ENCODE assay signal across 11 mouse cellular contexts in genomic region chr19:44564006-44564405, GRCm38 (mm10). TPM values are rescaled to one million over a fixed set of nuclear protein-coding genes. Genes with fewer than 3 reads are reported as not detected.
A peak's percentile ranks its signal among the peaks of the same experiment; 100 is the strongest.
DNase-seq lines count a peak whose midpoint lies in the region; ATAC-seq and TF ChIP-seq lines count a peak whose summit lies in the region.
"Had no signal": no experiment of that assay in that cellular context is flagged by ENCODE, and none has a peak within 500 bp of the region (broad histone marks: within the 10 kb centered on the region; RNA-seq: fewer than 3 reads in every experiment).

No protein-coding gene starts in this region.

- WGBS in heart, embryonic 15.5 days = 91% methylated on average over 14 of the region's 14 CpGs
- WGBS in forebrain, embryonic 15.5 days = 91% methylated on average over 14 of the region's 14 CpGs
- WGBS in liver, embryonic 12.5 days (ENCODE audit: insufficient replicate concordance) = 92% methylated on average over 14 of the region's 14 CpGs
- WGBS in midbrain, postnatal 0 days = 90% methylated on average over 14 of the region's 14 CpGs

- peaks cover 19% of the 10 kb centered on the region for H3K4me1 ChIP-seq in heart, embryonic 15.5 days (replicated peaks)
- H3K4me1 ChIP-seq in forebrain, embryonic 15.5 days = peaks cover 26% of the 10 kb centered on the region
- H3K4me1 ChIP-seq in liver, embryonic 12.5 days = peaks cover 15% of the 10 kb centered on the region
- H3K4me1 ChIP-seq in midbrain, postnatal 0 days (ENCODE audit: insufficient read depth, low read length) = peaks cover 10% of the 10 kb centered on the region

- peak; percentile 16; the same call in 1 of the 2 replicates for TF ChIP-seq CTCF in midbrain, postnatal 0 days (IDR thresholded peaks at IDR 0.05)

- peaks cover 43% of the 10 kb centered on the region for H3K36me3 ChIP-seq in heart, embryonic 15.5 days
- H3K36me3 ChIP-seq in forebrain, embryonic 15.5 days = peaks cover 38% of the 10 kb centered on the region
- H3K36me3 ChIP-seq in liver, embryonic 12.5 days = peaks cover 49% of the 10 kb centered on the region
- peaks cover 31% of the 10 kb centered on the region for H3K36me3 ChIP-seq in midbrain, postnatal 0 days (ENCODE audit: insufficient read depth, low read length)

- no peak for DNase-seq in heart, postnatal 14 days
- DNase-seq in midbrain, postnatal 0 days (ENCODE audit: low spot score) = no peak
- DNase-seq in cerebellum, adult 18-20 months = no peak
- no peak for DNase-seq in embryo, embryonic 11 days
- DNase-seq: adrenal gland, adult 2 months; kidney, adult 11 months had no signal

- no peak for ATAC-seq in heart, embryonic 15.5 days (replicated peaks; ENCODE audit: insufficient number of reproducible peaks, insufficient read depth, low FRiP score, low read depth)
- ATAC-seq in forebrain, embryonic 15.5 days (replicated peaks) = no peak
- no peak for ATAC-seq in liver, embryonic 12.5 days
- no peak for ATAC-seq in midbrain, postnatal 0 days (ENCODE audit: low FRiP score)
- no peak for ATAC-seq in erythroid progenitor cell, adult 5-6 weeks (replicated peaks; ENCODE audit: low FRiP score, poor library complexity, severe bottlenecking)
- ATAC-seq: CD4-positive, CD25-positive, alpha-beta regulatory T cell, adult 4 months had no signal

- H3K4me3 ChIP-seq in heart, embryonic 15.5 days = 0 out of 2 replicates have a peak overlapping the region, but pooled peaks have one; percentile 79
- H3K4me3 ChIP-seq in forebrain, embryonic 15.5 days = no peak overlapping the region; the same call in 1 of the 2 replicates
- H3K4me3 ChIP-seq in liver, embryonic 12.5 days = 0 out of 2 replicates have a peak overlapping the region, but pooled peaks have one; percentile 77
- H3K4me3 ChIP-seq in midbrain, postnatal 0 days (ENCODE audit: low read depth, low read length) = no peak overlapping the region; the same call in 1 of the 2 replicates

- H3K9me3 ChIP-seq in heart, embryonic 15.5 days (replicated peaks) = no peaks in the 10 kb centered on the region
- no peaks in the 10 kb centered on the region for H3K9me3 ChIP-seq in forebrain, embryonic 15.5 days
- no peaks in the 10 kb centered on the region for H3K9me3 ChIP-seq in liver, embryonic 12.5 days (replicated peaks)
- H3K9me3 ChIP-seq in midbrain, postnatal 0 days (ENCODE audit: low read length) = no peaks in the 10 kb centered on the region

- H3K27me3 ChIP-seq in heart, embryonic 15.5 days = no peaks in the 10 kb centered on the region
- H3K27me3 ChIP-seq in forebrain, embryonic 15.5 days = no peaks in the 10 kb centered on the region
- peaks cover 3% of the 10 kb centered on the region; the same call in 1 of the 2 replicates for H3K27me3 ChIP-seq in liver, embryonic 12.5 days (replicated peaks)
- H3K27me3 ChIP-seq in midbrain, postnatal 0 days (ENCODE audit: insufficient read depth, low read length) = no peaks in the 10 kb centered on the region

- H3K4me2 ChIP-seq in heart, embryonic 15.5 days = peak overlapping the region; percentile 66
- H3K4me2 ChIP-seq in forebrain, embryonic 15.5 days (replicated peaks) = peak overlapping the region; percentile 79
- H3K4me2 ChIP-seq in liver, embryonic 12.5 days = peak overlapping the region; percentile 83
- H3K4me2 ChIP-seq in midbrain, postnatal 0 days (ENCODE audit: low read depth, low read length, poor library complexity, severe bottlenecking) = peak overlapping the region; percentile 76

- H3K27ac ChIP-seq in heart, embryonic 15.5 days = no peak overlapping the region
- no peak overlapping the region for H3K27ac ChIP-seq in forebrain, embryonic 15.5 days (replicated peaks)
- H3K27ac ChIP-seq in liver, embryonic 12.5 days = no peak overlapping the region
- no peak overlapping the region for H3K27ac ChIP-seq in midbrain, postnatal 0 days (ENCODE audit: low read depth, low read length)

- H3K9ac ChIP-seq in heart, embryonic 15.5 days = no peak overlapping the region
- no peak overlapping the region for H3K9ac ChIP-seq in forebrain, embryonic 15.5 days (replicated peaks)
- no peak overlapping the region for H3K9ac ChIP-seq in liver, embryonic 12.5 days
- H3K9ac ChIP-seq in midbrain, postnatal 0 days (replicated peaks; ENCODE audit: low read length, poor library complexity, severe bottlenecking) = no peak overlapping the region

- intact Hi-C loops in heart, postnatal 14 days (cut with DNase I) = no loop called here

RNA-seq across cellular contexts. Expression of gene Hif1an, which starts 1.4 kb away (rescaled TPM):
- polyA plus RNA-seq in heart, embryonic 15.5 days (2015; fragmentation: Nextera tagmentation; extraction: Ambion mirVana) = 20.1 and 23.4 TPM in 2 replicates
- 10 to 100 TPM; 51.8 to 53.5 TPM for total RNA-seq in heart, postnatal 14 days (2021)
- polyA plus RNA-seq in forebrain, embryonic 15.5 days (2015; fragmentation: Nextera tagmentation; extraction: Ambion mirVana) = 30.6 and 31.1 TPM in 2 replicates
- polyA plus RNA-seq in liver, embryonic 12.5 days (2016; fragmentation: Nextera tagmentation; extraction: Ambion mirVana) = 18.0 and 18.3 TPM in 2 replicates
- 9.3 and 12.2 TPM in 2 replicates for total RNA-seq in midbrain, postnatal 0 days (2014; rRNA removed)
- polyA plus RNA-seq in midbrain, postnatal 0 days (2015; fragmentation: Nextera tagmentation; extraction: Ambion mirVana) = 15.8 and 18.1 TPM in 2 replicates
- total RNA-seq in erythroid progenitor cell, adult 5-6 weeks (2015; ENCODE audit: low replicate concordance) = 1.8 and 2.5 TPM in 2 replicates
- total RNA-seq in erythroid progenitor cell, adult 5-6 weeks (2017; ENCODE audit: low replicate concordance) = 3.6 and 5.8 TPM in 2 replicates

RNA-seq across cellular contexts. Expression of gene Ndufb8, which starts 8.8 kb away (rescaled TPM):
- 947 and 1,069 TPM in 2 replicates for polyA plus RNA-seq in heart, embryonic 15.5 days (2015; fragmentation: Nextera tagmentation; extraction: Ambion mirVana)
- 1,000 to 10,000 TPM; 1,711 to 1,762 TPM for total RNA-seq in heart, postnatal 14 days (2021)
- polyA plus RNA-seq in forebrain, embryonic 15.5 days (2015; fragmentation: Nextera tagmentation; extraction: Ambion mirVana) = 428 and 451 TPM in 2 replicates
- polyA plus RNA-seq in liver, embryonic 12.5 days (2016; fragmentation: Nextera tagmentation; extraction: Ambion mirVana) = 381 and 395 TPM in 2 replicates
- total RNA-seq in midbrain, postnatal 0 days (2014; rRNA removed) = 387 and 560 TPM in 2 replicates
- 841 and 914 TPM in 2 replicates for polyA plus RNA-seq in midbrain, postnatal 0 days (2015; fragmentation: Nextera tagmentation; extraction: Ambion mirVana)
- 115 and 143 TPM in 2 replicates for total RNA-seq in erythroid progenitor cell, adult 5-6 weeks (2015; ENCODE audit: low replicate concordance)
- 56.9 and 85.0 TPM in 2 replicates for total RNA-seq in erythroid progenitor cell, adult 5-6 weeks (2017; ENCODE audit: low replicate concordance)

RNA-seq across cellular contexts. Expression of gene Gm20538, which starts 11.4 kb away (rescaled TPM):
- polyA plus RNA-seq in heart, embryonic 15.5 days (2015; fragmentation: Nextera tagmentation; extraction: Ambion mirVana) = not detected in 2 replicates
- not detected for total RNA-seq in heart, postnatal 14 days (2021)
- not detected in 2 replicates for polyA plus RNA-seq in forebrain, embryonic 15.5 days (2015; fragmentation: Nextera tagmentation; extraction: Ambion mirVana)
- not detected in 2 replicates for polyA plus RNA-seq in liver, embryonic 12.5 days (2016; fragmentation: Nextera tagmentation; extraction: Ambion mirVana)
- total RNA-seq in midbrain, postnatal 0 days (2014; rRNA removed) = not detected in 2 replicates
- not detected in 2 replicates for polyA plus RNA-seq in midbrain, postnatal 0 days (2015; fragmentation: Nextera tagmentation; extraction: Ambion mirVana)
- not detected in 2 replicates for total RNA-seq in erythroid progenitor cell, adult 5-6 weeks (2015; ENCODE audit: low replicate concordance)
- total RNA-seq in erythroid progenitor cell, adult 5-6 weeks (2017; ENCODE audit: low replicate concordance) = not detected in 2 replicates
- total RNA-seq: adrenal gland, adult 2 months had no signal
- polyA plus RNA-seq: adrenal gland, adult 2 months; CD4-positive, CD25-positive, alpha-beta regulatory T cell, adult 4 months had no signal

RNA-seq across cellular contexts. Expression of gene Sec31b, which starts 18.3 kb away (rescaled TPM):
- 1.7 and 1.9 TPM in 2 replicates for polyA plus RNA-seq in heart, embryonic 15.5 days (2015; fragmentation: Nextera tagmentation; extraction: Ambion mirVana)
- 1 to 10 TPM; 4.7 to 5.2 TPM for total RNA-seq in heart, postnatal 14 days (2021)
- 0.08 and 0.09 TPM in 2 replicates for polyA plus RNA-seq in forebrain, embryonic 15.5 days (2015; fragmentation: Nextera tagmentation; extraction: Ambion mirVana)
- 0.36 and 0.38 TPM in 2 replicates for polyA plus RNA-seq in liver, embryonic 12.5 days (2016; fragmentation: Nextera tagmentation; extraction: Ambion mirVana)
- 0.11 and 0.38 TPM in 2 replicates for total RNA-seq in midbrain, postnatal 0 days (2014; rRNA removed)
- 0.13 and 0.26 TPM in 2 replicates for polyA plus RNA-seq in midbrain, postnatal 0 days (2015; fragmentation: Nextera tagmentation; extraction: Ambion mirVana)
- total RNA-seq in erythroid progenitor cell, adult 5-6 weeks (2015; ENCODE audit: low replicate concordance) = 0.36 and 1.3 TPM in 2 replicates
- 0.26 TPM in 1 of 2 replicates, not detected in the other for total RNA-seq in erythroid progenitor cell, adult 5-6 weeks (2017; ENCODE audit: low replicate concordance)

Comparison
In these comparisons a context has a peak if more than half of its experiments do, and no peak if none do; other contexts are left out.
1. H3K4me3 ChIP-seq: peak in heart, embryonic 15.5 days (single experiment) and liver, embryonic 12.5 days (single experiment); none in forebrain, embryonic 15.5 days (single experiment) and midbrain, postnatal 0 days (single experiment).
2. Peak in every context shown above with its lines, with median percentiles within 50 percentile points of each other: H3K4me2 ChIP-seq.